Mouse (Mus musculus): ENCODE data around the gene Dnah12.

DNA sequence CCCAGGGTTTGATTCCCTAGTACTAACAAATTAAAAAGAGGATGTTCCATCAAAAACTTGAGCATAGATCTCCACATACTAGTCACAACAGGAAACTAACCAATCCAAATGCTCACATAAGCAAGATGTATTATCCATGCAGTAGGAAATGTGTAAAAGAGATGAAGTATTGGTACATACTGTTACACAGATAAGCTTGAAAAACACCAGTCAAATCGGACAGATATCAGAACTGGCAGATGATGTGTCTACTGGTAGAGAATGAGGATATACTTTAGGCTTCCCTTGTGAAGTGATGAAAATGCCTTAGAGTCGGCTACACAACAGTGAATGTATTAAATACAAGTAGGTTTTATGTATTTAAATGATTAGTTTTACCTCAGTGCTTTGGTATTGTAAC, 30.6 kb upstream of the Dnah12 start:
- TF ChIP-seq CTCF (IDR thresholded peaks at IDR 0.05; ENCODE audit: low read depth, low read length) (no peak), GATA1 (IDR thresholded peaks at IDR 0.05; ENCODE audit: borderline replicate concordance, low read length) (no peak), POLR2AphosphoS5 (IDR thresholded peaks at IDR 0.05; ENCODE audit: insufficient replicate concordance, low read depth, low read length) (no peak), TAL1 (conservative IDR thresholded peaks at IDR 0.05; ENCODE audit: low read depth, low read length) (no peak)
